ENCODE assay signal across 8 mouse cellular contexts in genomic region chr16:28840075-28840974, GRCm38 (mm10).
DNase-seq lines count a peak whose midpoint lies in the region; ATAC-seq and TF ChIP-seq lines count a peak whose summit lies in the region.

No protein-coding gene starts in this region.

- H3K9ac ChIP-seq in stomach, embryonic 16.5 days (ENCODE audit: low read length) = no peak overlapping the region

- peaks cover 10% of the 10 kb centered on the region; the same call in 1 of the 2 replicates for H3K4me1 ChIP-seq in stomach, embryonic 16.5 days (ENCODE audit: control insufficient read depth, insufficient read depth, low read length)

- H3K4me2 ChIP-seq in stomach, embryonic 16.5 days (ENCODE audit: low read depth, low read length) = no peak overlapping the region

- 50% methylated on average over 24 of the region's 24 CpGs for WGBS in stomach, embryonic 16.5 days

- H3K9me3 ChIP-seq in stomach, embryonic 16.5 days (replicated peaks; ENCODE audit: control insufficient read depth, low read length) = no peaks in the 10 kb centered on the region

- peak; percentile 30 for ATAC-seq in stomach, embryonic 16.5 days (ENCODE audit: insufficient read depth, low FRiP score)

- intact Hi-C loops in heart, postnatal 36 days (cut with DNase I) = loop anchor here (1.0 to 2.0 kb wide), 2 partner anchors 88 to 193 kb away; partner anchors contain the start of gene Mb21d2

- H3K27ac ChIP-seq in layer of hippocampus, adult 2 months = no peak overlapping the region
- H3K27ac ChIP-seq in stomach, embryonic 16.5 days (ENCODE audit: low read length) = 0 out of 2 replicates have a peak overlapping the region, but pooled peaks have one; percentile 12

- H3K27me3 ChIP-seq in stomach, embryonic 16.5 days (ENCODE audit: control insufficient read depth, insufficient read depth, low read length) = no peaks in the 10 kb centered on the region

- H3K4me3 ChIP-seq in layer of hippocampus, adult 2 months = no peak overlapping the region
- no peak overlapping the region for H3K4me3 ChIP-seq in stomach, embryonic 16.5 days (replicated peaks; ENCODE audit: low read length)

- DNase-seq in kidney, adult 18-20 months = peak; percentile 63
- no peak for DNase-seq in kidney, adult 11 months
- peak; percentile 49 for DNase-seq in adrenal gland, adult 2 months
- peak; percentile 62 for DNase-seq in embryo, embryonic 9.5 days (ENCODE audit: extremely low spot score)
- DNase-seq in heart, postnatal 36 days = peak; percentile 70 to 74
- DNase-seq in layer of hippocampus, adult 2 months (ENCODE audit: low spot score in 2 of 2) = peak; percentile 63 to 78
- peak; percentile 79 for DNase-seq in mesoderm, embryonic 11.5 days (ENCODE audit: low read depth, low spot score)

- peak; percentile 93 for TF ChIP-seq CTCF in layer of hippocampus, adult 2 months (conservative IDR thresholded peaks at IDR 0.05)

- no peaks in the 10 kb centered on the region for H3K36me3 ChIP-seq in stomach, embryonic 16.5 days (ENCODE audit: control insufficient read depth, insufficient read depth, low read length)
